Mouse (Mus musculus): ENCODE data around the gene Otud7b. TPM values are rescaled to one million over a fixed set of nuclear protein-coding genes. Genes with fewer than 3 reads are reported as not detected.

Gene Otud7b
- total and polyA plus RNA-seq, 2 experiments: 5.9 to 8.9 TPM

GRCm38 (mm10) chr3:96105232-96105747, 963 bp downstream of the Otud7b start:
- Histone ChIP-seq H3K9ac (ENCODE audit: low read depth, low read length) (peak overlapping the region; percentile 88), H3K27me3 (ENCODE audit: control insufficient read depth, insufficient read depth, low read length) (no peaks in the 10 kb centered on the region), H3K36me3 (ENCODE audit: control insufficient read depth, insufficient read depth, low read length) (no peaks in the 10 kb centered on the region), H3K4me1 (ENCODE audit: control insufficient read depth, insufficient read depth, low read length) (peaks cover 8% of the 10 kb centered on the region), H3K79me2 (ENCODE audit: control insufficient read depth, insufficient read depth, low read length) (peaks cover 13% of the 10 kb centered on the region), H3K4me3 (ENCODE audit: insufficient read depth, low read depth, low read length) (peak overlapping the region; percentile 84; the same call in 1 of the 2 replicates), H3K27ac (replicated peaks; ENCODE audit: insufficient read depth, low read depth, low read length) (peak overlapping the region; percentile 84)
- TF ChIP-seq CTCF (IDR thresholded peaks at IDR 0.05; ENCODE audit: low read depth, low read length) (no peak), POLR2A (IDR thresholded peaks at IDR 0.05; ENCODE audit: extremely low read depth, insufficient read depth, low read length) (no peak)
- 9% methylated on average over 10 of the region's 10 CpGs for WGBS
- peak; percentile 44 for DNase-seq (ENCODE audit: extremely low read depth, low read depth, low spot score)

GRCm38 (mm10) chr3:96106151-96106550, 1.8 kb downstream of the Otud7b start:
- Histone ChIP-seq H3K27ac (replicated peaks; ENCODE audit: insufficient read depth, low read depth, low read length) (no peak overlapping the region), H3K4me3 (ENCODE audit: insufficient read depth, low read depth, low read length) (no peak overlapping the region), H3K27me3 (ENCODE audit: control insufficient read depth, insufficient read depth, low read length) (no peaks in the 10 kb centered on the region), H3K79me2 (ENCODE audit: control insufficient read depth, insufficient read depth, low read length) (peaks cover 13% of the 10 kb centered on the region), H3K9ac (ENCODE audit: low read depth, low read length) (no peak overlapping the region), H3K4me1 (ENCODE audit: control insufficient read depth, insufficient read depth, low read length) (peaks cover 8% of the 10 kb centered on the region), H3K36me3 (ENCODE audit: control insufficient read depth, insufficient read depth, low read length) (no peaks in the 10 kb centered on the region)
- DNase-seq (ENCODE audit: extremely low read depth, low read depth, low spot score): peak; percentile 92
- WGBS: 25% methylated on average over 4 of the region's 4 CpGs
- TF ChIP-seq POLR2A (IDR thresholded peaks at IDR 0.05; ENCODE audit: extremely low read depth, insufficient read depth, low read length) (no peak), CTCF (IDR thresholded peaks at IDR 0.05; ENCODE audit: low read depth, low read length) (no peak)

GRCm38 (mm10) chr3:96108315-96108714, 4.0 kb downstream of the Otud7b start:
- H3K27me3 ChIP-seq (ENCODE audit: control insufficient read depth, insufficient read depth, low read length): no peaks in the 10 kb centered on the region
- no peak overlapping the region for H3K4me3 ChIP-seq (ENCODE audit: insufficient read depth, low read depth, low read length)
- no peaks in the 10 kb centered on the region for H3K36me3 ChIP-seq (ENCODE audit: control insufficient read depth, insufficient read depth, low read length)
- no peak overlapping the region for H3K27ac ChIP-seq (replicated peaks; ENCODE audit: insufficient read depth, low read depth, low read length)
- 79% methylated on average over 3 of the region's 3 CpGs for WGBS
- peaks cover 15% of the 10 kb centered on the region for H3K4me1 ChIP-seq (ENCODE audit: control insufficient read depth, insufficient read depth, low read length)
- no peak for TF ChIP-seq CTCF (IDR thresholded peaks at IDR 0.05; ENCODE audit: low read depth, low read length)
- no peak for TF ChIP-seq POLR2A (IDR thresholded peaks at IDR 0.05; ENCODE audit: extremely low read depth, insufficient read depth, low read length)
- H3K9ac ChIP-seq (ENCODE audit: low read depth, low read length): no peak overlapping the region
- peaks cover 24% of the 10 kb centered on the region for H3K79me2 ChIP-seq (ENCODE audit: control insufficient read depth, insufficient read depth, low read length)
- no peak for DNase-seq (ENCODE audit: extremely low read depth, low read depth, low spot score)

- H3K79me2 ChIP-seq (ENCODE audit: control insufficient read depth, insufficient read depth, low read length): peaks cover 24% of the 10 kb centered on the region
- H3K4me1 ChIP-seq (ENCODE audit: control insufficient read depth, insufficient read depth, low read length): peaks cover 14% of the 10 kb centered on the region; the same call in 1 of the 2 replicates
- H3K27me3 ChIP-seq (ENCODE audit: control insufficient read depth, insufficient read depth, low read length): no peaks in the 10 kb centered on the region
- DNase-seq (ENCODE audit: extremely low read depth, low read depth, low spot score): peak; percentile 25
- H3K4me3 ChIP-seq (ENCODE audit: insufficient read depth, low read depth, low read length): no peak overlapping the region
- H3K9ac ChIP-seq (ENCODE audit: low read depth, low read length): no peak overlapping the region
- no peak overlapping the region for H3K27ac ChIP-seq (replicated peaks; ENCODE audit: insufficient read depth, low read depth, low read length)
- WGBS: 72% methylated on average over 3 of the region's 3 CpGs
- TF ChIP-seq CTCF (IDR thresholded peaks at IDR 0.05; ENCODE audit: low read depth, low read length) (no peak), POLR2A (IDR thresholded peaks at IDR 0.05; ENCODE audit: extremely low read depth, insufficient read depth, low read length) (no peak)
- no peaks in the 10 kb centered on the region for H3K36me3 ChIP-seq (ENCODE audit: control insufficient read depth, insufficient read depth, low read length)
Measured at GRCm38 (mm10) chr3:96113251-96113650, 8.9 kb downstream of the Otud7b start.

- no peak overlapping the region for H3K9ac ChIP-seq (ENCODE audit: low read depth, low read length)
- no peak for DNase-seq (ENCODE audit: extremely low read depth, low read depth, low spot score)
- H3K79me2 ChIP-seq (ENCODE audit: control insufficient read depth, insufficient read depth, low read length): peaks cover 12% of the 10 kb centered on the region; the same call in 1 of the 2 replicates
- H3K27ac ChIP-seq (replicated peaks; ENCODE audit: insufficient read depth, low read depth, low read length): no peak overlapping the region
- 70% methylated on average over 2 of the region's 2 CpGs for WGBS
- TF ChIP-seq CTCF (IDR thresholded peaks at IDR 0.05; ENCODE audit: low read depth, low read length) (no peak), POLR2A (IDR thresholded peaks at IDR 0.05; ENCODE audit: extremely low read depth, insufficient read depth, low read length) (no peak)
- H3K36me3 ChIP-seq (ENCODE audit: control insufficient read depth, insufficient read depth, low read length): no peaks in the 10 kb centered on the region
- H3K27me3 ChIP-seq (ENCODE audit: control insufficient read depth, insufficient read depth, low read length): no peaks in the 10 kb centered on the region
- H3K4me3 ChIP-seq (ENCODE audit: insufficient read depth, low read depth, low read length): no peak overlapping the region
- peaks cover 9% of the 10 kb centered on the region; the same call in 1 of the 2 replicates for H3K4me1 ChIP-seq (ENCODE audit: control insufficient read depth, insufficient read depth, low read length)
Measured at GRCm38 (mm10) chr3:96118142-96118541, 13.8 kb downstream of the Otud7b start.

GRCm38 (mm10) chr3:96118702-96119101, 14.4 kb downstream of the Otud7b start:
- H3K9ac ChIP-seq (ENCODE audit: low read depth, low read length): no peak overlapping the region
- H3K79me2 ChIP-seq (ENCODE audit: control insufficient read depth, insufficient read depth, low read length): peaks cover 12% of the 10 kb centered on the region; the same call in 1 of the 2 replicates
- H3K36me3 ChIP-seq (ENCODE audit: control insufficient read depth, insufficient read depth, low read length): no peaks in the 10 kb centered on the region
- TF ChIP-seq CTCF (IDR thresholded peaks at IDR 0.05; ENCODE audit: low read depth, low read length) (no peak), POLR2A (IDR thresholded peaks at IDR 0.05; ENCODE audit: extremely low read depth, insufficient read depth, low read length) (no peak)
- H3K4me3 ChIP-seq (ENCODE audit: insufficient read depth, low read depth, low read length): no peak overlapping the region
- WGBS: 93% methylated on average over 2 of the region's 2 CpGs
- H3K27ac ChIP-seq (replicated peaks; ENCODE audit: insufficient read depth, low read depth, low read length): no peak overlapping the region
- no peak for DNase-seq (ENCODE audit: extremely low read depth, low read depth, low spot score)
- H3K27me3 ChIP-seq (ENCODE audit: control insufficient read depth, insufficient read depth, low read length): no peaks in the 10 kb centered on the region
- peaks cover 5% of the 10 kb centered on the region; the same call in 1 of the 2 replicates for H3K4me1 ChIP-seq (ENCODE audit: control insufficient read depth, insufficient read depth, low read length)
